Mouse (Mus musculus): ENCODE data around the gene Klk1b24.
"Not testable (repeated sequence)": the region's sequence is repeated elsewhere in the genome, so short reads cannot be mapped to it uniquely, and the experiment has no call there.

DNA sequence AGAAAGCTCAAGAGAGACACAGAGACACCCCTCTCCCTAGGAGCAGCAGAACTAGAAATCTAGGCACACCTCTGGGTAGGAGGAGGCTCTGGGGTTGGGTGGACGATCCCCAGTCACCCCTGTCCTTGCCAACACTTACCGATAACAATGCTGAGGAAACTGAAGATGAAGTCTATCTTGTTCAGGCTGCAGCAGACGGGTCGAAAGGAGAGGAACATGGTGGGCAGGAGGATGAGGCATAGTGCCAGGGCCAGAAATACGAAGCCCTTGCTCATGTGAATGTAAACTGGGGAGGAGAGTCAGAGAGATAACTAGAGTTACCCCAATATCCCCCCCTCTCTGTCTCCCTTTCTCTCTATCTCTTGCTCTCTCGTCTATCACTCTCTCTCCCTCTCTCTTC, 34.3 kb downstream of the Klk1b24 start:
- TF ChIP-seq CTCF (IDR thresholded peaks at IDR 0.05; ENCODE audit: insufficient read depth, low read length); POLR2A (IDR thresholded peaks at IDR 0.05; ENCODE audit: borderline replicate concordance, extremely low read depth, low read depth, low read length): not testable (repeated sequence)
